Mouse (Mus musculus): ENCODE measurements around the gene A4gnt. TPM values are rescaled to one million over a fixed set of nuclear protein-coding genes. Genes with fewer than 3 reads are reported as not detected.

The A4gnt gene
- polyA plus RNA-seq, 2 experiments = not detected

DNA sequence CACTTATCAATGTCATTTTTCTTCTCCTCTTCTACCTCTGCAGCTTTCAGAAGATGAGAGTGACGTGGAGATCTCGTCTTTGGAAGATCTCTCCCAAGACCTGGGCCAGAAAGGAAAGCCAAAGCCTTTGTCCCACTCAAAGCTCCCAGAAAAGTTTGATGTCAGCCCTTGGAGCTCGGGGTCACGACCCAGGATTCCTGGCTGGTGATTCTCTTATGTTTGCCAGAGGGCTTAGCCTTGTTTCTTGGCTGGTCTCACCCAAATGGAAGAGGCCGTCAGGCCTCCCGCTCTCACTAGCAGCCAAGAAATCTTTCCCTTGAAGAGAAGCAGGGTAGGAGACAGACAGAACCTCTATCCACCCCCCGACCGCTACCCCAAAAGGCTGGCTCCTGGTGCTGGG lies 55.3 kb downstream of the A4gnt start:
- DNase-seq (ENCODE audit: low spot score) (no peak), ATAC-seq (ENCODE audit: low FRiP score, low read depth) (no peak)
- no peaks in the 10 kb centered on the region for H3K4me1 ChIP-seq (ENCODE audit: control insufficient read depth, insufficient read depth, low read length)
- H3K4me2 ChIP-seq (replicated peaks; ENCODE audit: low read depth, low read length, severe bottlenecking) = no peak overlapping the region
- no peak for TF ChIP-seq POLR2A (IDR thresholded peaks at IDR 0.05; ENCODE audit: borderline replicate concordance, extremely low read depth, insufficient read depth, insufficient read length)
- H3K36me3 ChIP-seq (ENCODE audit: control insufficient read depth, insufficient read depth, low read length) = peaks cover 70% of the 10 kb centered on the region
- H3K27me3 ChIP-seq (ENCODE audit: control insufficient read depth, insufficient read depth, low read length) = no peaks in the 10 kb centered on the region
- no peak overlapping the region for H3K27ac ChIP-seq (replicated peaks; ENCODE audit: low read depth, low read length)
- 91% methylated on average over 8 of the region's 8 CpGs for WGBS
- no peak overlapping the region for H3K9ac ChIP-seq (ENCODE audit: low read depth, low read length, severe bottlenecking)
- no peak overlapping the region for H3K4me3 ChIP-seq (replicated peaks; ENCODE audit: low read length)
- H3K9me3 ChIP-seq (ENCODE audit: control insufficient read depth, low read length) = no peaks in the 10 kb centered on the region

DNA sequence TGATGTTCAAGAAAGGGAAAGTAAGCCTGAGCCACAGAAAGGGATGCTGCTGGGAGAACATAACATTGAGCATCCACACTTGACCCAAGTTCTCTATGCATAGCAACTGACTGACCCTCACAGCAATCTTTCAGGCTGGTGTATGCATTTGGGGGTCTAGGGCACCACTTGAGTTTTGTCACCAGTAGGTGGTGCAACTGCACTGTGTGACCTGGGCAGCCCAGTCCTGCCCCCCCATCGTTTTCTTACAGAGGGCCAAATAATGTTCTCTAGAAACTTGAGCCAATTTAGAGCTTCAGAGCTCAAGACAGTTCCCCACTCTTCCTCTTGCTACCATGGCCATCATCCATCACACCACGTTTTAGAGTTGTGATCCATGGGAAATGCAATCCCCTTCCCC lies 59.3 kb downstream of the A4gnt start:
- no peaks in the 10 kb centered on the region for H3K9me3 ChIP-seq (ENCODE audit: control insufficient read depth, low read length)
- H3K27ac ChIP-seq (replicated peaks; ENCODE audit: low read depth, low read length) = no peak overlapping the region
- H3K4me3 ChIP-seq (replicated peaks; ENCODE audit: low read length) = no peak overlapping the region
- H3K9ac ChIP-seq (ENCODE audit: low read depth, low read length, severe bottlenecking) = no peak overlapping the region
- no peaks in the 10 kb centered on the region for H3K4me1 ChIP-seq (ENCODE audit: control insufficient read depth, insufficient read depth, low read length)
- DNase-seq (ENCODE audit: low spot score) = no peak
- no peaks in the 10 kb centered on the region for H3K27me3 ChIP-seq (ENCODE audit: control insufficient read depth, insufficient read depth, low read length)
- no peak overlapping the region for H3K4me2 ChIP-seq (replicated peaks; ENCODE audit: low read depth, low read length, severe bottlenecking)
- H3K36me3 ChIP-seq (ENCODE audit: control insufficient read depth, insufficient read depth, low read length) = peaks cover 32% of the 10 kb centered on the region
- 37% methylated on average over 2 of the region's 2 CpGs for WGBS
- TF ChIP-seq POLR2A (IDR thresholded peaks at IDR 0.05; ENCODE audit: borderline replicate concordance, extremely low read depth, insufficient read depth, insufficient read length) = no peak
- no peak for ATAC-seq (ENCODE audit: low FRiP score, low read depth)

Other genes with a start within 250 kb of the A4gnt start
- 23.3 and 30.9 TPM in 2 replicates for gene Mras, start 175.1 kb upstream of the A4gnt start, polyA plus RNA-seq (2012; rRNA removed)
- 23.7 and 29.0 TPM in 2 replicates for gene Mras, start 175.1 kb upstream of the A4gnt start, polyA plus RNA-seq (2014; fragmentation: Nextera tagmentation; extraction: Ambion mirVana)
- not detected in 2 replicates for gene Nme9, start 161.0 kb upstream of the A4gnt start, polyA plus RNA-seq (2012; rRNA removed)
- gene Nme9, start 161.0 kb upstream of the A4gnt start, polyA plus RNA-seq (2014; fragmentation: Nextera tagmentation; extraction: Ambion mirVana) = not detected in 2 replicates
- gene Armc8, start 43.6 kb upstream of the A4gnt start, polyA plus RNA-seq (2012; rRNA removed) = 17.9 and 18.2 TPM in 2 replicates
- 17.8 and 19.0 TPM in 2 replicates for gene Armc8, start 43.6 kb upstream of the A4gnt start, polyA plus RNA-seq (2014; fragmentation: Nextera tagmentation; extraction: Ambion mirVana)
- 16.7 and 18.0 TPM in 2 replicates for gene Dbr1, start 36.7 kb upstream of the A4gnt start, polyA plus RNA-seq (2012; rRNA removed)
- gene Dbr1, start 36.7 kb upstream of the A4gnt start, polyA plus RNA-seq (2014; fragmentation: Nextera tagmentation; extraction: Ambion mirVana) = 21.3 and 23.1 TPM in 2 replicates
- 20.7 and 24.4 TPM in 2 replicates for gene Dzip1l, start 17.0 kb downstream of the A4gnt start, polyA plus RNA-seq (2012; rRNA removed)
- 18.2 and 20.3 TPM in 2 replicates for gene Dzip1l, start 17.0 kb downstream of the A4gnt start, polyA plus RNA-seq (2014; fragmentation: Nextera tagmentation; extraction: Ambion mirVana)
- not detected in 2 replicates for gene Cldn18, start 104.8 kb downstream of the A4gnt start, polyA plus RNA-seq (2012; rRNA removed)
- not detected in 2 replicates for gene Cldn18, start 104.8 kb downstream of the A4gnt start, polyA plus RNA-seq (2014; fragmentation: Nextera tagmentation; extraction: Ambion mirVana)

Data from limb, embryonic 14.5 days (tissue).